Mouse (Mus musculus) forelimb bud, embryonic 11.5 days (tissue): ENCODE measurements around the gene Rnf157.
A peak's percentile ranks its signal among the peaks of the same experiment; 100 is the strongest.
"Not testable (repeated sequence)": the region's sequence is repeated elsewhere in the genome, so short reads cannot be mapped to it uniquely, and the experiment has no call there.

ENCODE experiments used
- DNase-seq: peaks from one replicate; pipeline ENCODE4 v3.0.0-alpha.2; 2012; ENCODE audit warnings: low read depth, low spot score

Rnf157 gene

GRCm38 (mm10) chr11:116434287-116434966 lies 21.6 kb upstream of the Rnf157 start:
- peak; percentile 43 for DNase-seq

- DNase-seq = peak; percentile 99
Measured at GRCm38 (mm10) chr11:116433356-116434286, 20.8 kb upstream of the Rnf157 start, which contains the start of gene Ubald2. Gene Ubald2, plus strand, starts transcription at chr11:116434094.

GRCm38 (mm10) chr11:116432593-116433355 lies 19.9 kb upstream of the Rnf157 start:
- no peak for DNase-seq

GRCm38 (mm10) chr11:116432127-116432526 lies 19.3 kb upstream of the Rnf157 start:
- no peak for DNase-seq

- DNase-seq = no peak
Measured at GRCm38 (mm10) chr11:116431428-116432077, 18.7 kb upstream of the Rnf157 start.

- DNase-seq = no peak
Measured at GRCm38 (mm10) chr11:116430723-116431427, 18.0 kb upstream of the Rnf157 start.

- DNase-seq = no peak
Measured at GRCm38 (mm10) chr11:116429862-116430613, 17.2 kb upstream of the Rnf157 start.

- DNase-seq = no peak
Measured at GRCm38 (mm10) chr11:116428872-116429859, 16.3 kb upstream of the Rnf157 start.

GRCm38 (mm10) chr11:116426852-116427575 lies 14.2 kb upstream of the Rnf157 start:
- DNase-seq = no peak

GRCm38 (mm10) chr11:116426328-116426727 lies 13.5 kb upstream of the Rnf157 start:
- DNase-seq = not testable (repeated sequence)

GRCm38 (mm10) chr11:116424621-116425407 lies 12.0 kb upstream of the Rnf157 start:
- no peak for DNase-seq

GRCm38 (mm10) chr11:116423782-116424620 lies 11.2 kb upstream of the Rnf157 start:
- DNase-seq = no peak

GRCm38 (mm10) chr11:116423214-116423613 lies 10.4 kb upstream of the Rnf157 start:
- no peak for DNase-seq

- no peak for DNase-seq
Measured at GRCm38 (mm10) chr11:116422562-116422961, 9.7 kb upstream of the Rnf157 start.

GRCm38 (mm10) chr11:116421102-116421501 lies 8.3 kb upstream of the Rnf157 start:
- DNase-seq = no peak

- no peak for DNase-seq
Measured at GRCm38 (mm10) chr11:116418841-116419462, 6.1 kb upstream of the Rnf157 start.
